Mouse (Mus musculus): ENCODE results near the gene Sox5. TPM values are rescaled to one million over a fixed set of nuclear protein-coding genes. Genes with fewer than 3 reads are reported as not detected.

Sox5 gene
- total and polyA plus RNA-seq, 2 experiments from 2014 or later: 26.2 to 32.9 TPM

GRCm38 (mm10) chr6:144151957-144152356 lies 629.8 kb downstream of the Sox5 start:
- peaks cover 13% of the 10 kb centered on the region; the same call in 1 of the 2 replicates for H3K4me1 ChIP-seq (ENCODE audit: insufficient read depth, low read length)
- WGBS: 40% methylated on average over 3 of the region's 3 CpGs
- H3K4me3 ChIP-seq (ENCODE audit: low read length): no peak overlapping the region
- H3K27me3 ChIP-seq (ENCODE audit: insufficient read depth, low read length): no peaks in the 10 kb centered on the region
- DNase-seq (ENCODE audit: low spot score) (no peak), ATAC-seq (no peak)
- no peaks in the 10 kb centered on the region for H3K36me3 ChIP-seq (ENCODE audit: insufficient read depth, low read length)
- H3K9ac ChIP-seq (replicated peaks; ENCODE audit: low read length): no peak overlapping the region
- H3K27ac ChIP-seq: no peak overlapping the region
- TF ChIP-seq CTCF (IDR thresholded peaks at IDR 0.05; ENCODE audit: low read depth): no peak
- no peak overlapping the region for H3K4me2 ChIP-seq (ENCODE audit: low read depth, low read length)
- no peaks in the 10 kb centered on the region for H3K9me3 ChIP-seq (ENCODE audit: low read length)

GRCm38 (mm10) chr6:144151075-144151474 lies 630.7 kb downstream of the Sox5 start:
- Histone ChIP-seq H3K27me3 (ENCODE audit: insufficient read depth, low read length) (no peaks in the 10 kb centered on the region), H3K4me2 (ENCODE audit: low read depth, low read length) (peak overlapping the region; percentile 32; the same call in 1 of the 2 replicates), H3K9ac (replicated peaks; ENCODE audit: low read length) (no peak overlapping the region), H3K9me3 (ENCODE audit: low read length) (no peaks in the 10 kb centered on the region), H3K4me3 (ENCODE audit: low read length) (no peak overlapping the region), H3K27ac (peak overlapping the region; percentile 41; the same call in 1 of the 2 replicates), H3K36me3 (ENCODE audit: insufficient read depth, low read length) (no peaks in the 10 kb centered on the region), H3K4me1 (ENCODE audit: insufficient read depth, low read length) (peaks cover 13% of the 10 kb centered on the region; the same call in 1 of the 2 replicates)
- 26% methylated on average over 10 of the region's 10 CpGs for WGBS
- DNase-seq (ENCODE audit: low spot score): peak; percentile 61
- ATAC-seq: peak; percentile 45; the same call in 1 of the 2 replicates
- TF ChIP-seq CTCF (IDR thresholded peaks at IDR 0.05; ENCODE audit: low read depth): no peak

GRCm38 (mm10) chr6:144137397-144137796 lies 644.4 kb downstream of the Sox5 start:
- DNase-seq (ENCODE audit: low spot score): no peak
- H3K27me3 ChIP-seq (ENCODE audit: insufficient read depth, low read length): no peaks in the 10 kb centered on the region
- 88% methylated on average over 5 of the region's 5 CpGs for WGBS
- H3K4me1 ChIP-seq (ENCODE audit: insufficient read depth, low read length): no peaks in the 10 kb centered on the region
- no peak overlapping the region for H3K4me2 ChIP-seq (ENCODE audit: low read depth, low read length)
- ATAC-seq: no peak
- no peak overlapping the region for H3K27ac ChIP-seq
- no peak overlapping the region for H3K4me3 ChIP-seq (ENCODE audit: low read length)
- H3K9ac ChIP-seq (replicated peaks; ENCODE audit: low read length): no peak overlapping the region
- H3K9me3 ChIP-seq (ENCODE audit: low read length): no peaks in the 10 kb centered on the region
- TF ChIP-seq CTCF (IDR thresholded peaks at IDR 0.05; ENCODE audit: low read depth): no peak
- H3K36me3 ChIP-seq (ENCODE audit: insufficient read depth, low read length): no peaks in the 10 kb centered on the region

- H3K36me3 ChIP-seq (ENCODE audit: insufficient read depth, low read length): no peaks in the 10 kb centered on the region
- no peak overlapping the region for H3K4me2 ChIP-seq (ENCODE audit: low read depth, low read length)
- no peak overlapping the region for H3K9ac ChIP-seq (replicated peaks; ENCODE audit: low read length)
- no peak for DNase-seq (ENCODE audit: low spot score)
- H3K27ac ChIP-seq: no peak overlapping the region
- 92% methylated on average over 4 of the region's 4 CpGs for WGBS
- H3K9me3 ChIP-seq (ENCODE audit: low read length): no peaks in the 10 kb centered on the region
- no peak for TF ChIP-seq CTCF (IDR thresholded peaks at IDR 0.05; ENCODE audit: low read depth)
- no peaks in the 10 kb centered on the region for H3K27me3 ChIP-seq (ENCODE audit: insufficient read depth, low read length)
- H3K4me3 ChIP-seq (ENCODE audit: low read length): no peak overlapping the region
- no peak for ATAC-seq
- H3K4me1 ChIP-seq (ENCODE audit: insufficient read depth, low read length): no peaks in the 10 kb centered on the region
These were observed 644.9 kb downstream of the Sox5 start for GRCm38 (mm10) chr6:144136894-144137293.

GRCm38 (mm10) chr6:144129927-144130326 lies 651.9 kb downstream of the Sox5 start:
- ATAC-seq: no peak

GRCm38 (mm10) chr6:144119961-144120360 lies 661.8 kb downstream of the Sox5 start:
- ATAC-seq (no peak), DNase-seq (ENCODE audit: low spot score) (no peak)
- Histone ChIP-seq H3K9me3 (ENCODE audit: low read length) (no peaks in the 10 kb centered on the region), H3K4me3 (ENCODE audit: low read length) (no peak overlapping the region), H3K27me3 (ENCODE audit: insufficient read depth, low read length) (no peaks in the 10 kb centered on the region), H3K4me2 (ENCODE audit: low read depth, low read length) (no peak overlapping the region), H3K27ac (no peak overlapping the region), H3K4me1 (ENCODE audit: insufficient read depth, low read length) (no peaks in the 10 kb centered on the region), H3K9ac (replicated peaks; ENCODE audit: low read length) (no peak overlapping the region), H3K36me3 (ENCODE audit: insufficient read depth, low read length) (no peaks in the 10 kb centered on the region)
- TF ChIP-seq CTCF (IDR thresholded peaks at IDR 0.05; ENCODE audit: low read depth): no peak
- 82% methylated on average over 1 of the region's 1 CpGs for WGBS

More at GRCm38 (mm10) chr6:144129927-144130326, 651.9 kb downstream of the Sox5 start:
- no peak overlapping the region for H3K4me2 ChIP-seq (ENCODE audit: low read depth, low read length)
- no peaks in the 10 kb centered on the region for H3K27me3 ChIP-seq (ENCODE audit: insufficient read depth, low read length)
- H3K4me3 ChIP-seq (ENCODE audit: low read length): no peak overlapping the region
- WGBS: 80% methylated on average over 12 of the region's 12 CpGs
- DNase-seq (ENCODE audit: low spot score): no peak
- 0 out of 2 replicates have a peak, but pooled peaks cover 3% of the 10 kb centered on the region for H3K4me1 ChIP-seq (ENCODE audit: insufficient read depth, low read length)
- no peaks in the 10 kb centered on the region for H3K36me3 ChIP-seq (ENCODE audit: insufficient read depth, low read length)
- TF ChIP-seq CTCF (IDR thresholded peaks at IDR 0.05; ENCODE audit: low read depth): no peak
- H3K9me3 ChIP-seq (ENCODE audit: low read length): no peaks in the 10 kb centered on the region
- no peak overlapping the region for H3K27ac ChIP-seq
- no peak overlapping the region for H3K9ac ChIP-seq (replicated peaks; ENCODE audit: low read length)

GRCm38 (mm10) chr6:144116646-144117045 lies 665.1 kb downstream of the Sox5 start:
- Histone ChIP-seq H3K27ac (no peak overlapping the region), H3K4me2 (ENCODE audit: low read depth, low read length) (no peak overlapping the region), H3K9ac (replicated peaks; ENCODE audit: low read length) (no peak overlapping the region), H3K4me1 (ENCODE audit: insufficient read depth, low read length) (no peaks in the 10 kb centered on the region), H3K27me3 (ENCODE audit: insufficient read depth, low read length) (no peaks in the 10 kb centered on the region), H3K9me3 (ENCODE audit: low read length) (no peaks in the 10 kb centered on the region), H3K36me3 (ENCODE audit: insufficient read depth, low read length) (no peaks in the 10 kb centered on the region), H3K4me3 (ENCODE audit: low read length) (no peak overlapping the region)
- 85% methylated on average over 6 of the region's 6 CpGs for WGBS
- no peak for DNase-seq (ENCODE audit: low spot score)
- no peak for ATAC-seq
- TF ChIP-seq CTCF (IDR thresholded peaks at IDR 0.05; ENCODE audit: low read depth): no peak
